Mouse (Mus musculus): ENCODE results near the gene Sult6b1. TPM values are rescaled to one million over a fixed set of nuclear protein-coding genes. Genes with fewer than 3 reads are reported as not detected.

The Sult6b1 gene
- not detected for polyA plus RNA-seq (2017; shearing (Covaris generic))

DNA sequence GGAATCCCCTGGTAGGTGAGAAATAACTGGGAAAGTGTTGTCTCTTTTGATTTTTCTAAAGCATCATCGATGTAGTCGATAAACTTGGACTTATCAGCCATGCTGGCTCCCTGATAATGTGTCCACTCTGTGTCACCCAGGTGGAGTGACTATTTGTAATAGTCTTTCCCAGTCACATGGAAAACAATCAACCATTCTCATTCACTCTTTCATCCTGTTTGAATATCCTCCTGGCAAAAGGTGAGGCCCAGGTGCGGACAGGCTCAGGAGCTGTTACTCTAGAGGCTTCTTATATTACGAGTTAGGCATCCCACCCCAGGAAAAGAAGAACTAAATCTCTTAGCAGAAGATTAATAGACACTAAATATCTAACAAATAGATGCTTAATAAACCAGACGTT is at the start of gene Sult6b1:
Gene Sult6b1, minus strand, starts transcription at position 101 of the 400 bp plus-strand sequence.

DNA sequence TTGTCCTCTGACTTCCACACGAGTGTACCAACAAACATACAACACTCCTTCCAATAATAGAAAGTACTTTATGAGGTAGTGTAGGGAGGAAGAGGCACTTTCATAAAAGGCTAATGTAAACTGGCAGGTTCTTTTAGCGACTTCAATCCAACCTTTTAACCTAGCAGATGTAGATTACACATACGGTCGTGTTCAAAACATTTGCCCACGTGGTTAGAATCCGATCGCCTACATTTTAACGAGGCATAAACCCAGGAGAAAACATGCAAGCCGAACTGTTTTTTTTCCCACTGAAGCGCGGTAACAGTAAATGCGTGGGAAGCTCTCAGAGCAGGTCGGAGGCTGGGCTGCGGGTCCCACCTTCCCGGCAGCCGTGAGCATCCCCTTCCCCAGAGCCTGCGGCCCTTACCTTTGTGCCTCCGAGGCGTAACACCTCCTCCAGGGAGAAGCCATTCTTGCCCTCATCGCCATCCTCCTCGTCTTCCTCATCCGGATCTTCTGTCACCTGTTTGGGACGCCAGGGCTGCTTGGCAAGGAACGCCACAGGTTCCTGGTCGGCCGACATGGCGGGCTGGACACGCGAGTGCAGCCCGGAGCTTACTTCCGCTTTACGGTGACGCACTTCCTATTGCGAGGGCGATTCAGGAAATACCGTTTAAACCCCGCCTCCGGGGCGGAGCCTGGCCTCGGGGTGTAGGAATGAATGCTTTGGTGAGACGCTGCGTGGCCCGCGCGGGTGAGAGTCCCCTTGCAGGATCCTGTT is 29.9 kb upstream of the Sult6b1 start, which contains the start of the genes Cebpz and Ndufaf7:
Gene Cebpz, minus strand, starts transcription at position 601 of the 763 bp plus-strand sequence.
Gene Ndufaf7, plus strand, starts transcription at position 671 of the 763 bp plus-strand sequence.

DNA sequence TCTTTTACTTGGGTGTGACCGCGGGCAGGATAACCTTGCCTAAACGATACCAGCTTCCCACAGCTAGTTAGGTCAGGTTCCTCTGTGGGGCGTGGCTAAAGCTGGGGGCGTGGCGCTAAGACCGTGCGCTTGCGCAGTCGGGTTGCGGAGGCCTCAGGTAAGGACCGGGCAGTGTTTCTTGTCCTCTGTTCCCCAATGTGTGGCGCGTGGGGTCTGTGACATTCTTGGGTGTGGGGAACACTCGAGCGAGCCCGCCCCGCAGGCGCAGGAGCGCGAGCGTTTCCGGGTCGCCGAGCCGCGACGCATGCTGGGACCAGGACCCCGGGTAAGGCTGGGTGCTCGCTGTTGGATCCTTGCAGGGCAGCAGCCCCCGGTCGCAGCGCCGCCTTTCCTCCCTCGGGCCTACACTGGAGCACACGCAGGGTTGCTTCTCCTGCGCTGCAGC is 9.6 kb upstream of the Sult6b1 start, which contains the start of gene Cebpzos:
Gene Cebpzos, plus strand, starts transcription at position 132 of the 445 bp plus-strand sequence.

DNA sequence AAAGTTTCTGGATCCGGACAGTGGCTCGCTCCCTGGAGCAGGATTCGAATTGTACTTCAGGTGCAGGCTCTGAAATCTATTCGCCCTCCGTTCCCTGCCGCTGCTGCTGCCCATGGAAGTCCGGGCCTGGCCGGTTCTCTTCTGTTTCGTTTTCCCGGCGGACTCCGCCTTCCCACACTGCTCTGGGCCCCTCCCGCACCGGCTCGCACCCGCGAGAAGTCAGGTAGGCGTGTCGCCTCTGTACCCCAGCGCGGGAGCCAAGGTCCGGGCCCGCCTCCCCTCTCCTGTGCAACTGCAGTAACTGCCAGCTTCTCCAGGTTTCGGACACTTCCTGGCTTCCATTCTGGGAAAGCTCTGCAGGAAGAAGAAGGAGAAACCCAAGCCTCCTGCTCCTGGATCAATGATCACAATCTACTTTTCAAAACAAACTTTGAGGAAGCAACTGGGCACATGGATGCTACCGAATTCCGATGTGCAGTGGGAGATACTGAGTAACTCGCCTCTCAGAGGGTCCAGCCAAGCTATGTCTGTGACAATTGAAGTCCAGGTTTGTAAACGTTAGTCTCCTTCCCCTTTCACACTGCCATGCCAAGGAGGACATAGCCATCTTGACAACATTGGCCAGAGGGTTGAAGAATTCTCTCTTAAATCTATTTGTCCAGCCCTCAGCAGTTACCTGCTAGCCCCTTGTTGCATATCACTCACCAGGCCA is 24.2 kb downstream of the Sult6b1 start, which contains the start of gene Eif2ak2:
Gene Eif2ak2, minus strand, starts transcription at position 173 of the 712 bp plus-strand sequence.

DNA sequence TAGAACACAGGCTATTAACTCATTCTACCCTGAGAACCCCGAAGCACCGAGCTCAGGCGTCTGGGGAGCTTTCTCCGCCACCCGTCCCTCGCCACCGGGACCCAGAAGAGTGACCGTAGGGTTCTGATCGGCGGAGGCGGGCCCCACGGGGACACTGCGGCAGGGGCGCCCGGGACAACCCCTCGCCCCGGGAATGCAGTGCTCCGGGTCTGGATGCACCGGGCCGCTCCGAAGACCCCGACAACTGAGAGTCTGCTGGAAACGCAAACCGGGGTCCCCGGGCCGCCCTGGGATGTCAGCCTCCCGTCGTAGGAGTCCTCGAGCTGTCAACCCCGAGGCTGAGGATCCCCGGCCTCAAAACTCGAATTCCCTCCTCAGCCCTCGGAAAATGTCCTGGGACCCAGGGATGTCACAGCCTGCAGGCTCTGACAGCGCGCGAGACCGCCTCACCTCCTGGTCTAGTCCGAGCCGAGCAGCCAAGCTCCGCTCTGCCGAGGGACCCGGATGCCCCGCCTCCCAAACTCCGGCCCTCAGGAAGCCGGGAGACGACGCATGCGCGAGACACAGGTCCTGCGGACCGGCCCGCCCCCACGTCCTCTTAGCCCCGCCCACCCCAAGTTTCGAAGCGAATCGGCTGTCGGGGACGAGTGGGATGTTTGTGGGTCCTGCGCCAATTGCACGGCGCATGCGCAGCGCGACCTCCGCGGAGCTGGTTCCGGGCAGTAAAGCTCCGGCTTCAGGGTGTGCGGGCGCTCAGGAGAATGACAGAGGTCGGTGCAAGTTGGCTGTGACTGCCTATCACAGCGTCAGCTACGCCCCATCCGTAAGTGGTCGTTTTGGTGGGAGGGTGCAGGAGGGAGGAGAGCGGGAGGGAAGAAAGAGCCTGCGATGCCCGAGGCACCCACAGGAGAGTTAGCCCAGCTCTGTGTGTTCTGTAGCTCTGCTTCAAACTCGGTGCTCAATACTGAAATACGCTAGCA is 71.6 kb downstream of the Sult6b1 start, which contains the start of the genes Heatr5b and Gpatch11:
Gene Heatr5b, minus strand, starts transcription at position 509 of the 980 bp plus-strand sequence.
Gene Gpatch11, plus strand, starts transcription at position 712 of the 980 bp plus-strand sequence.

Other genes with a start within 250 kb of the Sult6b1 start
- 20.4 TPM for gene Strn, start 169.8 kb downstream of the Sult6b1 start, polyA plus RNA-seq (2017; shearing (Covaris generic))
- 26.9 TPM for gene Heatr5b, start 71.6 kb downstream of the Sult6b1 start, polyA plus RNA-seq (2017; shearing (Covaris generic))
- 44.5 TPM for gene Gpatch11, start 71.4 kb downstream of the Sult6b1 start, polyA plus RNA-seq (2017; shearing (Covaris generic))
- 3.4 TPM for gene Eif2ak2, start 24.4 kb downstream of the Sult6b1 start, polyA plus RNA-seq (2017; shearing (Covaris generic))
- 14.5 TPM for gene Cebpzos, start 9.5 kb upstream of the Sult6b1 start, polyA plus RNA-seq (2017; shearing (Covaris generic))
- 129 TPM for gene Cebpz, start 30.1 kb upstream of the Sult6b1 start, polyA plus RNA-seq (2017; shearing (Covaris generic))
- gene Ndufaf7, start 30.1 kb upstream of the Sult6b1 start, polyA plus RNA-seq (2017; shearing (Covaris generic)) = 20.2 TPM
- gene Prkd3, start 113.8 kb upstream of the Sult6b1 start, polyA plus RNA-seq (2017; shearing (Covaris generic)) = 39.8 TPM
- 5.2 TPM for gene Qpct, start 144.9 kb upstream of the Sult6b1 start, polyA plus RNA-seq (2017; shearing (Covaris generic))

Measured in naive thymus-derived CD4-positive, alpha-beta T cell, adult 5 months (primary cell).